Mouse (Mus musculus) retina, embryonic 14.5 days (tissue): ENCODE results near the gene Sema5b.
"Not testable (repeated sequence)": the region's sequence is repeated elsewhere in the genome, so short reads cannot be mapped to it uniquely, and the experiment has no call there.

Source experiments
- DNase-seq: peaks from one replicate; pipeline ENCODE4 v3.0.0-alpha.2; 2015; ENCODE audit warnings: low spot score

Sema5b gene

GRCm38 (mm10) chr16:35555596-35556482, 14.9 kb downstream of the Sema5b start:
- DNase-seq = no peak

- no peak for DNase-seq
Observed at GRCm38 (mm10) chr16:35557038-35557437, 16.1 kb downstream of the Sema5b start.

- no peak for DNase-seq
Observed at GRCm38 (mm10) chr16:35561541-35561940, 20.6 kb downstream of the Sema5b start.

- DNase-seq = peak; percentile 65
Observed at GRCm38 (mm10) chr16:35564246-35564905, 23.4 kb downstream of the Sema5b start.

DNA sequence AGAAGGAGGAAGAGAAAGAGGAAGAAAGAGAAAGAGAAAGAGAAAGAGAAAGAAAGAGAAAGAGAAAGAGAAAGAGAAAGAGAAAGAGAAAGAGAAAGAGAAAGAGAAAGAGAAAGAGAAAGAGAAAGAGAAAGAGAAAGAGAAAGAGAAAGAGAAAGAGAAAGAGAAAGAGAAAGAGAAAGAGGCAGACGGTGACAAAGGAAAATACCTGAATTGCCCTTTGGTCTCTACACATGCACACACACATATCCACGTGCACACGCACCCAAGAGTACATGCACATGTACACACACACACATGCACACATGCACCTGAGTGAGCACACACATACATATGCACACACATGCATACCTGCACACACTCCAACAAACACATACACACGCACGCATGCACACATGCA, 24.7 kb downstream of the Sema5b start:
- DNase-seq = not testable (repeated sequence)

- DNase-seq = no peak
Observed at GRCm38 (mm10) chr16:35568225-35568880, 27.4 kb downstream of the Sema5b start.

GRCm38 (mm10) chr16:35569347-35569746, 28.4 kb downstream of the Sema5b start:
- no peak for DNase-seq

DNA sequence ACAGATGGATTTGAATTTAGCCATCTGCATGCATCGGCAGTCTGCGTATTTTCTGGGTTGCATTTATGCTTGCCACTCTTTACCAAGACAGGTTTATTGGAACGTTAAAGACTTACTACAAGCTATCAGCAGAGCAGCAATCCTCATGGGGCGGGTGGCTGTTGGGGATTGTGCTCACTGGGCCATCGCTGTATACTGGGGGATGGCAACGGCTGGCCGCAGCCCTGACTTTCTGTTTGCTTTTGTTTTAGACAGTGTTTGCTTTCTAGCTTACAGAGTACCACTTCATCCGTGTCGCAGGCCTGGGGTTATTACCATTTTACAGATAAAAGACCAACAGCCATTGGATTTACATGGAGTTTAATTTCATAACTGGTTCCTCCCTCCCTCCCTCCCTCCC, 28.8 kb downstream of the Sema5b start:
- peak; percentile 21 for DNase-seq

DNA sequence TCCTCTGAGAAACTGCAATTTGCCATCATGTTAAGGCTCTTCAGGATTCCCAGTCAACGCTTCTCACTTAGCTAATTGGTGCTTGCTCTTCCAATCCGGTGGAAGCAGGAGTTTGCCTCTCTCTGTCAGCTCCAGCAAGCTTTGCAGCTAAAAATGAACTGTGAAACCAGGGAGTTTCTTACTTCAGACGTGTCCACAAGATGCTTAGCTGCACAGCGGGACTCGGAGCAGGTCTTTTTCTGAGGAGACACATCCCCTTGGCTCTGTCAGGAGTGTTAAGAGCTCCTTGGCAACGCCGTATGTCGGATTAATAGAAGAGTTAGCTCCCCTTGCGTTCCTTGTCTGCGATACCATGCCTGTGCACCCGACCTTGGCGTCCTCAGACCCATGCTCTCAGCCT, 29.7 kb downstream of the Sema5b start:
- DNase-seq = peak; percentile 38

GRCm38 (mm10) chr16:35573586-35573985, 32.6 kb downstream of the Sema5b start:
- no peak for DNase-seq

DNA sequence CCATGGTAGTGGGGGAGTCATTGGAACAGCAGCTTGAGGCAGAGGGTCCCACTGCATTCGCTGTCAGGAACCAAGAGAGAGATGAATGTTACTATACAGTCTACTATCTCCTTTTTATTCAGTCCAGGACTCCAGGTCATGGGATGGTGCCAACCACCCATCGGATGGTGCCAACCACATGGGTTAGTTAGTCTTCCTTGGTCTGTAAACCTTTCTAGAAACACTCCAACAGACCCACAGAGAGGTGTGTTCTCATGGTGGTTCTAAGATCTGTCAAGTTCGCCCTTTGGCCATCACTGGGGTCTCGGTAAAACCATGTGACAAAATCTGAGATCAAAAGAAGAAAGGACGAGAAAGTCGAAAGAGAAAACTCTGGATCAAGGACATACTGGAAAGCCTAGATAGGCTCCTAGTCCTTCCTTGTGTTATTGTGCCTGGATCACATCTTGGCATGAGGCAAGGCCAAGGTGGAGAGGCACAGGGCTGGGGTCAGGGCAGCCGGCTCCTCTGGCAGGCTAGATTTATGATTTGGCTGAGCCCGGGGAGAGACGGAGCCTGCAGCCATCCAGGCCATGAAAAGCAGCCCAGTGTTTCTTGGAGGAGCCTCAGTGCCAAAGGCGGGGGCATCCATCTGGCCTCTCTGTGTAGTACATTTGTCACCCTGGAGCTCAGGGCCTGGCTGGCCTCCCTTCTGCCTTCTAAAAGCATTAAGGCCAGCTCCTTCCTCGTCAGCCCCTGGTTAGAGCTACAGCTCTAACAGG, 36.4 kb downstream of the Sema5b start:
- DNase-seq = no peak

DNA sequence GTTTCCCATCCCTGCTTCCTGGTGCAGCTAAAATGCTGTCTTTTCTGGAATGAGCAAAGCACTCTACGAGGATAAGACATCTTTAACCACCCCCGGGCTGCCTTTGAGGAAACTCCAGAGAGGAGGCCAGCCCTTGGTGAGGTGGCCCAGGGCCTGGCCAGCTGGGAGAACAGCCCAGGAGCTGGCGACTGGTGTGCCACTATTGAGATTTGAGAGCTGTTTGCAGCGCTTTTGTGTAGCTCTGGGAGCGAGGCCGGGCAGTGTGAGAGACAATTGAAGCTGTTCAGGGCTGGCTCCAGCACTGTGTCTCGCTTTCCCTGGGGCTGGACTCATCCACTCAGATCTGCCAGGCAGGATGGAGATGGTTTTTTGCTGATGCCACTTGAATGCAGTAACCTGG, 40.4 kb downstream of the Sema5b start:
- no peak for DNase-seq

DNA sequence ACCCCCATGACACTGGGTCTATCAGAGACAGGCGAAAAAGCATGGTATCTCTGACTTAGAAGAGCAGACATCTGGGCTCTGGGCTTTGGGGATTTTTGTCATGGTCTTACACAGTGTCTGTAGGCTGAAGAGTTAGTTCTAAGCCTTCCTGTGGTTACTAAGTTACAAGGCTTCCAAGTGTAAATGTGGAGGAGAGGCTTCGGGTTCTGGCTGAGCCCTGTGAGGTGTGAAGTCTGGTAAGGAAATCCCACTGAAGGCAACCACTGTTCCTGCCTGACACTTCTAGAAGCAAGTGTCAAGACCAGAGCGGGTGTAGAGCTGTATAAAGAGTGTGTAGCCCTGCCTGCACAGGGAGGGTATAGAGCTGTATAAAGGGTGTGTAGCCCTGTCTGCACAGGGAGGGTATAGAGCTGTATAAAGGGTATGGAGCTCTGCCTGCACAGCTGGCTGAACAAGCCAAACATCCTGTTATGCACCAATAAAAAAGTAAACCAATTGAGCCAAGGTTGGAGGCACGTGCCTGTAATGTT, 42.7 kb downstream of the Sema5b start:
- DNase-seq = no peak

DNA sequence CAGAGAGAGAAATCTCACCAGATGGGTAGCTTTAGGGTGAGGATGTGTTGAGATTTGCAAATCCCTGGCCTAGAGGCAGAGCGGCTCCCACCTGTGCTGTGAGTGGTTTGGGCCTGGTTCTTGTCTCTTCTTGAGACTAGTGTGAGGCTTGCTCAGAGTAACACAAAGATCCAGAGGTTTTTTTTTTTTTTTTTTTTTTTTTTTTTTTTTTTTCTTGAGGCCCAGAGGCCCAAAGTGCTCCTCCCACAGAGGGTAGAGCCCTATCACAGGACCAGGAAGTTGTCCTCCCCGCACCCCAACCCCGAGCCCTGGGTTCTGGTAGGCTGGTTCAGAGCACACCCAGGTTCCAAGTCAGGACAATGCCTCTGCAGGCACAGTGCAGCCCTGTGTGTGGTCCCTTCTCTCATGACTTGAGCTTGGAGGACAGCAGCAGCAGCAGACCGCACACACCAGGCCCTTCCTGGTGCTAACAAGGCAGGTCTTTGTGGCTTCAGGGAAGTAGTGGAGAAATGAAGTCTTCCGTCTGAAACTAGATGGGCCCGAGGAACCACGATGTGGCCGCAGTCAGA, 44.3 kb downstream of the Sema5b start:
- DNase-seq = peak; percentile 58

DNA sequence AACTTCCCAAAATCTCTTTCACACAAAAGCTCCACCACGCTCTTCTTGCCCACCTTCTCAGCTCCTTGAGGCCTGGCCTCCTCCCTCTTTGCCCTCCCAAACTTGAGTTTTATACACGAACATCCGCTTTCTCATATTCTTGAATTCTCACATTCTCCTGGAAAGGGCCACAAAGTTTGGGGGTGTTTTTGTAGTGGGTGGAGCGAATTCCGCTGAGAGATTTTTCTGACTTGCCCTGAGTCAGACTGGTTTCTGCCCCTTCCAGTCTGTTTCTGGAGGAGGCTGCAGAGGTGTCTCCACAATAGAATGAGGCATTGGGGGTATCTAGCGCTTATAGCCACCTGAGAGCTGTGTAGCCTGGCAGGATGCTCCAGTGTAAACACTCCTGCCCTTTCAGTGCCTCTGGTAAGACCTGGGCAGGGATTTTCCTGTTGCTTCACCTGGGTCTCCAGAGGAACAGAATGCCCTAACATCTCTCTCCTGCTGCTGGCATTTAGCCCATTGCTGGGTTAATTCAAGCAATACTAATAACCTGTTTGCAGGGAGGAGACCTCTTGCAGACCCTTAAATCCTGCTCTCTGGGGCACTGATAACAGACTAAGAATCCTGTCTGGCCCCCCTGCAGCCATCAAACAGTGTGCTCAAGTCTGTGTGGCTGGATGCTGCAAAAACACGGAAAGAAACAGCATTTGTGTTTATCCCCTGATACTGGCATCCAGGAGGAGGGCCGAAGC, 46.3 kb downstream of the Sema5b start:
- DNase-seq = no peak

DNA sequence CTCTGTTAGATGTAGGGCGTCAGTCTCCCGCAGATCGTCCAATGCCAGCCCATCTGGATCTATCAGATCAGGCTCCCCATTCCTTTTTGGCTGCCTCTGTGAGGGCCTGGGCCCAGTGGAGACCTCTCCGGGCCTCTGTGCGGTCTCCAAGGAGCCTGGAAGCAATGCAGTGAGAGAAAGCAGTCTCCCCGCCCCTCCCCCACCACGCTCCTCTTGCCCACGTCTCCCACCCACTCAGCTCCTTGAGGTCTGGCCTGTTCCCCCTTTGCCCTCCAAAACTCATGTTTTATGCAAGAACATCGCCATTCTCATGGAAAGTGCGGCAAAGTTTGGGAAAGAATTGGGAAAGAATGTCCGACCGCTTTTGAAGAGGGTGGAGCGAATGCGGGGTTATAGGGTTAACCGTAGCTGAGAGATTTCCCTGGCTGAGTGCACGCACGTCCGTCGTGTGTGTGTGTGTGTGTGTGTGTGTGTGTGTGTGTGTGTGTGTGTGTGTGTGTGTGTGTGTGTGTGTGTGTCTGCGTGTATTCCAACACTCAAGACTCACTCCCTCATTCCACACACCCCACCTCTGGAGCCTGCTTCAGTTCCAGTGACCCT, 47.0 kb downstream of the Sema5b start:
- peak; percentile 70 for DNase-seq

- DNase-seq = peak; percentile 35
Observed at GRCm38 (mm10) chr16:35588731-35589151, 47.8 kb downstream of the Sema5b start.

GRCm38 (mm10) chr16:35591756-35592155, 50.8 kb downstream of the Sema5b start:
- DNase-seq = peak; percentile 34

DNA sequence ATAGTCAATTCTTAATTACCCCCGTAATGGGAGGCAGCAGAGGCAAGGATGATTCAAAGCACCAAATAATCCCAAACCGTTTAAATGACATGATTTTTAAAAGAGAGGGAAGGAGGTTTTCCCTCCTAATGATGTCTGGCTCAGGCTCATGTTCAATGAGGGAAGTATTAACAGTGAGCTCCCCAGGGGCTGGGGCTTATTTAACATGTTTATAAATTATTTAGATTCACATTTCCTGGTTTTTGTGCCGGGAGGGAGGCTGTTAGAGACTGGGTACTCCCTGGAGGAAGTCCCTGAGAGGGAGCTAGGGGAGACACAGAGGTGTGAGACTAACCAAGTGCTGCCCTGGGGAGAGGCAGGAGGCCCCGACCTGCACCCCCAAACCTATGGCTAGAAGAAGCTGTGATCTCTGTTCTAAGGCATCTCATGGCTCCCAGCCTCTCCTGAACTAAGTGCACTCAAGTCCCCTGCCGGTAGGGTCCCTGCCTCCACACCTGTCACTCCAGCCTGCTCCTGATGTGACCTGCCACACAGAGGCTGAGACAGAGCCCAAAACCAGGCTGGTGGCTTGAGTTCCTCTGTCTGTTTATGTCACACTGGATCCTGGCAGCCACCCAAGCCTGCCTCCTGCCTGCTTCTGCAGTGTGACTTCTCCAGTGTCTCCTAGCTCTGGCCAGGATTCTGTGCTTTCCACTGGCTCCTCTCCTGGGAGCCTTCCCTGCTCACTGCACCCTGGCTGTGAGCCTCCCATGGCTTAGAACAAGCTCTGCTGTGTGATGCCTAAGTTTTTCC, 51.5 kb downstream of the Sema5b start:
- DNase-seq = peak; percentile 51
